Mouse (Mus musculus) stomach, embryonic 16.5 days (tissue): ENCODE data around the gene Gm13889. TPM values are rescaled to one million over a fixed set of nuclear protein-coding genes. Genes with fewer than 3 reads are reported as not detected.

Experiments
- ATAC-seq: fragments of 200-750 bp; cut with Nextera tagmentation; 2 replicates; pipeline ENCODE4 v1.8.0; 2017; ENCODE audit warnings: moderate number of reproducible peaks, moderate TSS enrichment; ENCODE audit not compliant: insufficient read depth, low FRiP score
- H3K27ac ChIP-seq: fragments of 300-500 bp; sonication (generic); 2 replicates; pipeline ENCODE4 v1.5.1; 2014; ENCODE audit warnings: low read length
- H3K27me3 ChIP-seq: fragments of 300-500 bp; sonication (generic); 2 replicates; pipeline ENCODE4 v1.6.1; 2014; ENCODE audit warnings: low read length, control low read depth, mixed read lengths; ENCODE audit not compliant: control insufficient read depth, insufficient read depth
- H3K36me3 ChIP-seq: fragments of 300-500 bp; sonication (generic); 2 replicates; pipeline ENCODE4 v1.6.1; 2014; ENCODE audit warnings: low read length; ENCODE audit not compliant: control insufficient read depth, insufficient read depth
- H3K4me1 ChIP-seq: fragments of 300-500 bp; sonication (generic); 2 replicates; pipeline ENCODE4 v1.6.1; 2014; ENCODE audit warnings: low read length, control low read depth, mixed read lengths; ENCODE audit not compliant: control insufficient read depth, insufficient read depth
- H3K4me2 ChIP-seq: fragments of 300-500 bp; sonication (generic); 2 replicates; pipeline ENCODE4 v1.6.1; 2014; ENCODE audit warnings: low read depth, low read length, mixed read lengths
- H3K4me3 ChIP-seq: fragments of 300-500 bp; sonication (generic); replicated peaks from 2 replicates; pipeline ENCODE4 v1.5.1; 2014; ENCODE audit warnings: mild to moderate bottlenecking, low read length
- H3K9ac ChIP-seq: fragments of 300-500 bp; sonication (generic); 2 replicates; pipeline ENCODE4 v1.6.1; 2014; ENCODE audit warnings: low read length
- H3K9me3 ChIP-seq: fragments of 300-500 bp; sonication (generic); replicated peaks from 2 replicates; pipeline ENCODE4 v1.6.1; 2016; ENCODE audit warnings: low read length, control low read depth; ENCODE audit not compliant: control insufficient read depth
- WGBS: fragments of 180-500 bp; shearing (Covaris S2); extraction: QIAGEN DNeasy Blood & Tissue Kit; methylation state at CpG from one replicate; pipeline ENCODE4 v1.1.7; 2014; 5-methylcytosine and 5-hydroxymethylcytosine counted together
- polyA plus RNA-seq: library from polyadenylated mRNA; unstranded; fragments of >200 nt; fragmentation: Nextera tagmentation; extraction: Ambion mirVana; gene quantifications from 2 replicates; pipeline ENCODE4 v1.2.1, GENCODE M21; 2015

Gene Gm13889
- polyA plus RNA-seq, result 11.1 and 12.6 TPM in 2 replicates

DNA sequence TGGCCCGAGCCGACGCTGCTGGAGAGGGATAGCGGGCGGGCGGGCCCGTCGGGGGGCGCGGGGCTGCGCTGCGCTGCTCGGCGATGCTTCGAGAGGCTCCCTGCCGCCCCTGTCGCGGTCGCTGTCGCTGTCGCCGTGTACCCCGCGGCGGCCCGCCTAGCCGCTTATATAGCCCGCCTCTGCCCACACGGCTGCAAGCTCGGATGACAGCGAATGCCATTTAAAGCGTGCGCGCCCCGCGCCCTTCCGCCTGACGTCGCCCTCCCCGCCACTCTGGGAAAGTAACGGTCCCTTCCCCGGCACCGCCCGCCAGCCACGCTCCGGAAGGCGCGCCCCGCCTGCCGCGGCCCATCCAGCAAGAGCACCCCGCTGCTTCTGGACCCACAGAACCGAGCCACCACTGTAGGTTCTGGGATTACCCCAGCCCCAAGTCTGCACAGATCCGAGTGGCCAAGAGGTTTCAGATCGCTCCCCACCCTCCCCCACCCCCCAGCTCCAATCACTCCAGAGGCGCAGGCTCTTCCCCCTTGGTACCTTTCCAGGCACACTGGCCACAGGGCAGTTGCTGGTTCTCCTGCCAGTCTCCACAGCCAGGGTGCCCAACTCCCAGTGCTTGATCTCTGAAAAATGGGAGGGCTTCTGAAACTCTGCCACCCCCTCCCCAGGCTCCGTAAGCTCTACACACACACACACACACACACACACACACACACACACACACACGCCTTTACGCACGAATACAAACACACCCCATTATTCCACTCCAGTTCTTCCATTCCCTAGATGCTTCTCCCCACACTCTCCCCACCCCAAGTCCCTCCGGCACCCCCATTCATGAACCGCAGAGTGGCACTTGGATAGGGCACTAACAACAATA is at the start of gene Gm13889:
Gm13889 (minus strand) TSS at position 294 of the 877 bp plus-strand sequence.
- Histone ChIP-seq H3K27ac (peak within 1 kb of the TSS; percentile 88), H3K9me3 (no peaks in the 10 kb centered on the region), H3K4me1 (0 out of 2 replicates have a peak, but pooled peaks cover 13% of the 10 kb centered on the region), H3K4me3 (peak within 1 kb of the TSS; percentile 62), H3K9ac (peak within 1 kb of the TSS; percentile 80), H3K36me3 (no peaks in the 10 kb centered on the region), H3K27me3 (peaks cover 26% of the 10 kb centered on the region), H3K4me2 (peak within 1 kb of the TSS; percentile 61)
- peak; percentile 76 for ATAC-seq
- 5% methylated on average over 61 of the region's 62 CpGs for WGBS

DNA sequence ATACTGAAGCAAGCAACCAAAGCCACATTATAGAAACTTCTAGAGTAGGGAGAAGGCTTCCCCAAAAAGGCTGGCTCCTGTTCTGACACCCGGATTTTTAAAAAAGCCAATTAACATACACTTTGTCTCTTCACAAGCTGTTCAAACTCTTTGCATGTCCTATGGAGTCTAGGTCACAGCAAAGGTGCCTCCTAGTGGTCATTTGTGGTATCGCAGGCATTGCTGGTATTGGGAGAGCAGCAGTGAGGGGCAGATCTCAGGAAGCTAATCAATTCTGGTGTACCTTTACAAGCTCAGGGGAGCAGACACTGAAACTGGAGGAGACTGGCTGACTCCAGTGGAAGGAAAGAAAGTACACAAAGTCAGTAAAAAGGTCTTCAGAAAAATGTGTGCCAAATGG is 45.3 kb upstream of the Gm13889 start:
- Histone ChIP-seq H3K27me3 (no peaks in the 10 kb centered on the region), H3K36me3 (peaks cover 16% of the 10 kb centered on the region), H3K4me3 (no peak overlapping the region), H3K9ac (no peak overlapping the region), H3K4me1 (no peaks in the 10 kb centered on the region), H3K27ac (no peak overlapping the region), H3K9me3 (no peaks in the 10 kb centered on the region), H3K4me2 (no peak overlapping the region)
- peak; percentile 78; the same call in 1 of the 2 replicates for ATAC-seq
- 7% methylated on average over 2 of the region's 2 CpGs for WGBS

DNA sequence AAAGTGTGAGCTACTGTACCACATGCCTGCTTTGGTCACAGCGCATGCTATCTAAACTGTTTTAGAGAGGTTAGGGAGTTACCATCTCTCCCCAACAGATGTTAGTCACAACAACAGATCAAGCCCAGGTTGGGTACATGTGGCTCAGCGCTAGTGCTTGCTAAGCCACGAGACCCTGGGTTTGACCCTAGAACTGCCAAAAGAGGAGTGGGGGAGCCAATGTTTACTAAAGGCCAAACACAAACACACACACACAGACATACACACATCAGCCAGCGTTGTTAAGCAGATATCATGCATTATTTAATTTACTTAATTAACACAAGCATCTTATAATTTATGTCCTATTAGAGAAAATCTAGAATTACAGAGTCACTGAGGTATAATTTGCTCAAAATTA is 44.9 kb upstream of the Gm13889 start:
- H3K27me3 ChIP-seq, result no peaks in the 10 kb centered on the region
- no peak for ATAC-seq
- H3K36me3 ChIP-seq, result peaks cover 16% of the 10 kb centered on the region
- no peak overlapping the region for H3K27ac ChIP-seq
- no peak overlapping the region for H3K9ac ChIP-seq
- no peaks in the 10 kb centered on the region for H3K4me1 ChIP-seq
- H3K4me2 ChIP-seq, result no peak overlapping the region
- WGBS, result 76% methylated on average over 4 of the region's 4 CpGs
- no peak overlapping the region for H3K4me3 ChIP-seq
- no peaks in the 10 kb centered on the region for H3K9me3 ChIP-seq

DNA sequence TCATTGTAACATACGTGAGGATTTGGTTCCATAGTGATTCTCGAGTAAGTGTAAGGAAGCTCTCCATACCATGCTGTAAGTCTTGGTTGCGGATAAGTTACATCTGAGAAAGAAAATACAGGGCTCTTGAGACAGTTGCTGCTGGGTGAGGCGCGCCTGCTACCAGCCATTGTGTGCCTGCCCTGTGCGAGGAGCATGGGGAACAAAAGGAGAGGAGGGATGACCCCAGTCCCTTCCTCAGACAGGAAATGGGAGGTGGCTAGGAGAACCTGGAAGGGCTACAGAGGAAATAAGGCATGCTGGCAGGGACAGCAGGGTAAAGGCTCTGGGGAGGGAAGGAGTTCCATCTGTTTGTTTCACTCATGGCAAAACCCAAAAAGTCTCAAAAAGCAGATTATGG is 44.4 kb upstream of the Gm13889 start:
- no peak overlapping the region for H3K4me3 ChIP-seq
- no peak overlapping the region for H3K4me2 ChIP-seq
- H3K4me1 ChIP-seq, result no peaks in the 10 kb centered on the region
- WGBS, result 87% methylated on average over 6 of the region's 6 CpGs
- no peak overlapping the region for H3K9ac ChIP-seq
- no peak for ATAC-seq
- no peaks in the 10 kb centered on the region for H3K27me3 ChIP-seq
- H3K27ac ChIP-seq, result peak overlapping the region; percentile 11; the same call in 1 of the 2 replicates
- no peaks in the 10 kb centered on the region for H3K9me3 ChIP-seq
- H3K36me3 ChIP-seq, result peaks cover 13% of the 10 kb centered on the region

DNA sequence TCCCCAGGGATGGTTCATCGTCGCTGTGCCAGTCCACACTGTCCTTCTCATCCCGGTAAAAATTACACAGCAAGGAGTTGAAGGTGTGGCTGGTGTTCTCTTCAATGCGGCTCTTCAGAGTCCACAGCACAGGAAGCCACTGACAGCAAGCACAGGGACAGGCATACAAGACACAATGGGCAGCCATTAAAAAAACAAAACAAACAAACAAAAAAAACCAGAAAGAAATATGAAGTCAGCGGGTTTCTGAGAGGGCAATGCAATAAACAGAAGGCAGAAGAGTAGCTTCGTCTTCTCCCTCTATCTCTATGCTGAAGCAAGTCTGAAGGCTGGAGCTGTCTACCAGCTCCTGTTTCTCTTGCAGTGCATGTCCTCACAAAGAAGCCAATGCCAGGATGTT is 39.3 kb upstream of the Gm13889 start, which contains the start of gene Gm27027:
Gm27027 (minus strand) TSS at position 101 of the 400 bp plus-strand sequence.
- H3K4me3 ChIP-seq, result no peak within 1 kb of the TSS
- H3K27me3 ChIP-seq, result no peaks in the 10 kb centered on the region
- no peak for ATAC-seq
- H3K9me3 ChIP-seq, result no peaks in the 10 kb centered on the region
- 92% methylated on average over 6 of the region's 6 CpGs for WGBS
- no peak within 1 kb of the TSS for H3K27ac ChIP-seq
- no peak within 1 kb of the TSS for H3K4me2 ChIP-seq
- 0 out of 2 replicates have a peak, but pooled peaks cover 8% of the 10 kb centered on the region for H3K4me1 ChIP-seq
- H3K9ac ChIP-seq, result no peak within 1 kb of the TSS
- peaks cover 20% of the 10 kb centered on the region; the same call in 1 of the 2 replicates for H3K36me3 ChIP-seq

DNA sequence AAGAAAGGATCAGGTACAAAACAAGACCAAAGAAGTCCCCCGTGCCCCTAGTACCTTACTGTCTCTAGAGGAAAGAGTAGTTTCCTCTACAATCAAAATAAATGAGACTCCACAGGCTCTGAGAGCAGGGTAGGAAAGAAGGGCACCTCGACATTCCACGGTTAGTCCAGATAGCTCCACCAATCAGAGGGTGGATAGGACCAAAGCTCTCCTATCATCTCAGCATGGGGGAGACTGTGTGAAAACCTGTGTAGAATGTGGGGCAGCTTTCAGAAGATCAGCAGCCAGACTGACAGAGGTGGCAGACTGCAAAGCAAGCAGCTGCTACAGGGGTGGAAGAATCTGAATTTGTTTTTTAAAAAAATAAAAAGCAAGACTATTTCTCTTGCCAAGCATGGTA is 35.8 kb upstream of the Gm13889 start:
- ATAC-seq, result no peak
- no peak overlapping the region for H3K27ac ChIP-seq
- H3K9me3 ChIP-seq, result no peaks in the 10 kb centered on the region
- WGBS, result 64% methylated on average over 3 of the region's 3 CpGs
- H3K4me3 ChIP-seq, result no peak overlapping the region
- no peak overlapping the region for H3K4me2 ChIP-seq
- 0 out of 2 replicates have a peak, but pooled peaks cover 8% of the 10 kb centered on the region for H3K4me1 ChIP-seq
- H3K9ac ChIP-seq, result no peak overlapping the region
- H3K36me3 ChIP-seq, result peaks cover 13% of the 10 kb centered on the region; the same call in 1 of the 2 replicates
- no peaks in the 10 kb centered on the region for H3K27me3 ChIP-seq

DNA sequence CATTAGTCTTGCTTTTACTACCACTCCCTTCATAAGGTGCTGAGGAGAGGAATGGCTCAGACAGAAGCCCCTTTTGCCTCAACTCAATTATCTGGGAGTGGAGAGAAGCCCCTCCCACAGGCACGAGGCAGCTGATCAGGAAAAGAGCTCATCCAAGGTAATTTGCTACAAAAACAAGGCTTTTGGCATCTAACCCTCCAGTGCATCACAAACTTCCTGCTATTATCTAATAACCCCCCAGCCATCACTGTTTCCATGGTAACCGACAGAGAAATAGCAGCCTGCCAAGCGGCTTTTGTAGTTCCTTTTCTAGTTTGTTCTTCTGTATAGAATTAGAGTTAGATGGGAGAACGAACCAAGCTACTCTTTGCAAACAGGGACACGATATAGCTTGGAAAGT is 35.3 kb upstream of the Gm13889 start:
- H3K27ac ChIP-seq, result no peak overlapping the region
- no peak overlapping the region for H3K9ac ChIP-seq
- H3K4me2 ChIP-seq, result no peak overlapping the region
- no peak overlapping the region for H3K4me3 ChIP-seq
- ATAC-seq, result no peak
- 65% methylated on average over 5 of the region's 5 CpGs for WGBS
- H3K27me3 ChIP-seq, result no peaks in the 10 kb centered on the region
- H3K36me3 ChIP-seq, result peaks cover 13% of the 10 kb centered on the region; the same call in 1 of the 2 replicates
- 0 out of 2 replicates have a peak, but pooled peaks cover 8% of the 10 kb centered on the region for H3K4me1 ChIP-seq
- H3K9me3 ChIP-seq, result no peaks in the 10 kb centered on the region

DNA sequence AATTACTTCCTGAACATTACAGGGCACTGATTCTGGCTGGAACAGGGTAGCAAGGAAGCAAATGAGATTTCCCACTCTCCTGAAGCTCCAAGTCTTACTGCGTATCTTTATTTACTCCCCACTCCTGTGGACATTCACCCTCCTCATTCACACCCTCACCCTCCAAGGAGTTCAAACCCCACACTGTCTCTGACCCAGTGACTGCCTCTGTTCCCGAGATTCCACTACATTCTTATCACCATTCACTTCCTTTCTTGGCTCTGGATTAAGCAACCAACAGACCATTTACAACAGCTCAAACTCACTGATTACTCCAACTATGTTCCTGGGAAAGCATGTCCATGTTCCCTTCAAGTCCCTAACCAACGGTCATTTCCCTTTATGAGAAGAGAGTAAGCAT is 34.3 kb upstream of the Gm13889 start:
- no peak overlapping the region; the same call in 1 of the 2 replicates for H3K27ac ChIP-seq
- H3K36me3 ChIP-seq, result peaks cover 13% of the 10 kb centered on the region; the same call in 1 of the 2 replicates
- no peak overlapping the region for H3K9ac ChIP-seq
- no peak overlapping the region for H3K4me2 ChIP-seq
- WGBS, result 82% methylated on average over 3 of the region's 3 CpGs
- H3K9me3 ChIP-seq, result no peaks in the 10 kb centered on the region
- H3K4me1 ChIP-seq, result 0 out of 2 replicates have a peak, but pooled peaks cover 8% of the 10 kb centered on the region
- no peak for ATAC-seq
- no peaks in the 10 kb centered on the region for H3K27me3 ChIP-seq
- H3K4me3 ChIP-seq, result no peak overlapping the region

DNA sequence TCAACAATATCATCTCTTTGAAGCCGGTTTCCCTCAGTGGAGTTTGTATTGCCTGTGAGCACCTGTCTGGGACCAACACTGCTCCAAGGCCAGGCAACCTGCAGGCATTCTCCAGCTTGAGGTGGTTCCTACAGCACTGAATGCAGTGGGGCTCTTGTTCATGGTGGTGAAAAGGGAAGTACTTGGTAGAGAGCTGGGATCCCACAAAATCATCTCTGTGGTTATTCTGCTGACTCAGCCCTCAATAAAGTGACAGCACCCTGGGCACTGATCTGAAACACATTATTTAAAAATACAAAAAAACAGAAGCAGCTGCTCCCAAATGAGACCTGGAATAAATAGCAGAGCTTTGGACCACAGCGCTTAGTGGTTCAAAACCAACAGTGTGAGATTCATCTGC is 31.4 kb upstream of the Gm13889 start:
- ATAC-seq, result no peak
- H3K27ac ChIP-seq, result no peak overlapping the region
- H3K4me1 ChIP-seq, result 0 out of 2 replicates have a peak, but pooled peaks cover 6% of the 10 kb centered on the region
- no peak overlapping the region for H3K9ac ChIP-seq
- 80% methylated on average over 2 of the region's 2 CpGs for WGBS
- no peak overlapping the region for H3K4me2 ChIP-seq
- H3K36me3 ChIP-seq, result no peaks in the 10 kb centered on the region
- H3K9me3 ChIP-seq, result no peaks in the 10 kb centered on the region
- no peak overlapping the region for H3K4me3 ChIP-seq
- no peaks in the 10 kb centered on the region for H3K27me3 ChIP-seq
